Mouse (Mus musculus) brain, embryonic 14.5 days (tissue): ENCODE results near the gene Ahdc1.

ENCODE experiments used
- CTCF ChIP-seq: fragments of 200-500 bp; IDR thresholded peaks from 2 replicates; pipeline ENCODE4 v1.5.1; 2012; ENCODE audit warnings: inconsistent platforms, mild to moderate bottlenecking, moderate library complexity, borderline replicate concordance; ENCODE audit not compliant: insufficient read depth, insufficient read length; ENCODE audit errors: extremely low read depth
- POLR2A ChIP-seq: fragments of 200-500 bp; IDR thresholded peaks from 2 replicates; pipeline ENCODE4 v1.6.1; 2012; ENCODE audit warnings: mild to moderate bottlenecking, inconsistent platforms, borderline replicate concordance; ENCODE audit not compliant: poor library complexity, insufficient read depth, insufficient read length, severe bottlenecking; ENCODE audit errors: extremely low read depth

DNA sequence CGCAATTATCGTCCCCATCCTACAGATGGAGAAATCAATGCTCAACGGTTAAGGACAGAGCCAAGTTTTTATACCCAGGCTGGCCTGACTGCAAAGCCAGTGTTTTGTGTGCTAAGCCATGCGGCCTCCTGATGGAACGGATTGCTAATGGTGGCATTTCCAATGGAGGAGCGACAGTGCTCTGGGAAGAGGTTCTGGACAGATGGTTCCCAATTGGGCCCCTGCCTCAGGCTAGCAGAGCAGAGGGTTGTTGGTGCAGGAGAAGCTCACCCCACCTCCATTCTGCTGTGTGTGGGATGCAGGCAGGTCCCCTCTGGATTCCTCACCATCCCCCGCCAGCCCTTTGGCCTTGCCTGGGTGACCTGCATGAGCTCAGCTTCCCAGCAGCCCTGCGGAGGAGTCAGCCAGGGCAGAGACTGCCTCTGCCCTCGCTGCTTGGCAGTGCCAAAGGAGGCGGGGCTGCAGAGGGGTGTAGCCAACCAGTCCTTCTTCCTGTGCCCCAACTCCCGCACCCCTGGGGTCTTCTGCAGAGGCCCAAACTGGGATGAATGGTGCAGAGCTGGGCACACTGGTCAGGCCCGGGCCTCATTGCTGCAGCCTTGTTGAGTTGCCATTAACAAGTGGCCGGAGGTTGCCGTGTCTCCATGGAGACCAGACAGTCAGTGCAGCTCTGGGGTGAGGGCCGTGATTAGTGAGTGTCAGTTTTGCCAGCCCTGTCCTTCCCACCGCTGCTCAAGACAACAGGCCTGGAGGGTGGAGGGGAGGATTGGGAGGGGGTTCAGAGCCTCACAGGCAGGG is 84.1 kb downstream of the Ahdc1 start:
- TF ChIP-seq CTCF (no peak), POLR2A (no peak)
